Mouse (Mus musculus) fibroblast of lung, adult 2 months (primary cell): Measurements from ENCODE around the gene Nanos1.

Experiments
- DNase-seq: peaks from one replicate; pipeline ENCODE4 v3.0.0-alpha.2; 2011; ENCODE audit warnings: low read depth

Nanos1 gene

GRCm38 (mm10) chr19:60755438-60756191 lies at the start of gene Nanos1:
Gene Nanos1, plus strand, starts transcription at chr19:60755987.
- peak; percentile 46 for DNase-seq

GRCm38 (mm10) chr19:60709193-60709900 lies 46.4 kb upstream of the Nanos1 start:
- no peak for DNase-seq

DNA sequence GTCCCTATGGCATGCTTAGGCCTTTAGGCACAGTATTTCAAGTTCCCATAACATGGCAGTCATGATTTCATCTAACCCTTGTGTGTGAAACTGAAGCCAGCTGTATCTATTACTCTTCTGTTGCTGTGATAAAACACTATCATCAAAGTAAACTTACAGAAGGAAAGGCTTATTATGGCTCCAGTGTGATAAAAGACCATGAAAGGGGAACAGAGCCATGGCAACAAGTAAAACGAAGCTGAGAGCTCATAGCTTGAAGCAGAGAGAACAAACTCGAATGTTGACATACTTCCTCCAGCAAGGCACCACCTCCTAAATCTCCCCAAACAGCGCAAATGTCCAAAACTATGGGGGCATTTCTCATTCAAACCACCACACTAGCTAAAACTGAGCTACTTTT lies 45.6 kb upstream of the Nanos1 start:
- DNase-seq = no peak

DNA sequence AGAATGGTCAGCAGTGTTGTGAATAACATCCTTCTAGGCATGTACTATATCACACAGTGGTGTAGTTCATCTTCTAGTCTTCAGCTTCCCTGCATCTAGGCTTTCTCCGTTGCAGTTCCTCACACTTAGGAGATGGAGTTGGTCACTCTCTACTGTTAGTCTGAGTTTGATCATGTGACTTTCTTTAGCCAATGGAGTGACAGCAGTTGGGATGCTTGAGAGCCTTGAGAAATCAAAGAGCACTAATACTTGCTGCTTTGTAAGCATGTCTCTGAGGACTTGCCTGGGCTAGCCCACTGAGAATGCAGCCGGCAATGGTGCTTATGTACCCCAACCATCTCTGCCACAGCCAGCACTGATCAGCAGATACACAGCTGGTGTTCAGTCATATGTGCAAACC lies 43.2 kb upstream of the Nanos1 start:
- DNase-seq = no peak

GRCm38 (mm10) chr19:60716381-60716780 lies 39.4 kb upstream of the Nanos1 start:
- no peak for DNase-seq

DNA sequence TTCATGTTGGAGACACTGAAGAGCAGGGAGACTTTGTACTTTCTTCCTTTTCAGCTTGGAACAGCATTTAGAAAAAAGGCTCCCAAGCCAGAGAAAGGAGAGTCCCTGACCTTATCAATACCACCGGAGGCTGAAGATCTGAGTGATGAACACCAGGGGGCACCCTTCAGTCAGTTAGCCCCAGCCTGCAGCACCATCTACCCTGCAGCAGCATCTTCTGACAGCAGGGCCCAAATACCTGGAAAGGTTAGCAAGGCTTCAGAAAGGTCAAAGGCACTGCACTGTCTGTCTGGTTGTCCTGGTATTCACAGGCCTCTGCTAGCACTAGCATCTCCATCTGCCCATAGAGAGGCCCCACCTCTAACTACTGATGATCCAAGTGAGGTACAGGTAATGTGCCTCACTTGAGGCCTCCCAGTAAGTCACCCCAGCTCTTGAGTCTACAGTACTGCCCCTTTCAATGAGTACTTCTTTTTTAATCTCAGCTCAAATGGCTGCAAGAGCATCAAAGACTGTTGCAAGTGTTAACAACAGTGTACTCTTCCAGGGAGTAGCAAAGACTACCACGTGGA lies 25.4 kb upstream of the Nanos1 start:
- no peak for DNase-seq

DNA sequence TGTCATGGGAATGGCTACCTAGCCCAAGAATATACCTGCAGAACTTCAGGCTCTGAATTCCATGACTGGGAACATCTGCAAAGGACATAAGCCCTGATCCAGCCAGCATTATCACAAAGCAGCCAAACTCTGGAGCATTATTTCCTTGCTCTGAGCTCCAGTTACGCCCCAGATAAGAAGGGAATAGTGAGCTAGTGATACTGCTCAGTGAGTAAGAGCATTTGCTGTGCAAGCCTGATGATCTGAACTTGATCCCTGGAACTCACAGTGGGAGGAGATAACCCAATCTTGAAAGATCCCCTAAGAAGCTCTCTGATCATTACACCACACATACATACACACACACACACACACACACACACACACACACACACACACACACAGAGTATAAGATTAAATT lies 24.5 kb upstream of the Nanos1 start:
- DNase-seq = no peak

DNA sequence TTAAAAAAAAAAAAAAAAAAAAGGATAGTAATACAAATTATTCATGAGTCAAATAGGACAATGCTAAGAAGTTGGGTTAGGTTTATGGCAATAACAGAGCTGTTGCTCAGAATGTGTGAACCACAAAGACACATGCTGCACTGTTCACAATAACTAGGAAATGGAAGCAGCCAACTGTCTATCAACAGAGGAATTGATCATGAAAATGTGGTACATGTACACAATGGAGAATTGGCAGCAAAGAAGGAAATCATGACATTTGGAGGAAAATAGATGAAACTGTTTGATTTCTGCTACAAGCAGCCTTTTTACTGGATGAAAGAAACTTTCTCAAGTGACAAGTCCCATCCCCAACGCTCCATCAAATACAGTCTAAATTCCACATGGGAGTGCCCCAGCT lies 23.8 kb upstream of the Nanos1 start:
- no peak for DNase-seq

- DNase-seq = no peak
These were observed 15.2 kb upstream of the Nanos1 start for GRCm38 (mm10) chr19:60740560-60740959.

- no peak for DNase-seq
These were observed 11.8 kb upstream of the Nanos1 start for GRCm38 (mm10) chr19:60743767-60744547.

GRCm38 (mm10) chr19:60747801-60748200 lies 8.0 kb upstream of the Nanos1 start:
- no peak for DNase-seq

DNA sequence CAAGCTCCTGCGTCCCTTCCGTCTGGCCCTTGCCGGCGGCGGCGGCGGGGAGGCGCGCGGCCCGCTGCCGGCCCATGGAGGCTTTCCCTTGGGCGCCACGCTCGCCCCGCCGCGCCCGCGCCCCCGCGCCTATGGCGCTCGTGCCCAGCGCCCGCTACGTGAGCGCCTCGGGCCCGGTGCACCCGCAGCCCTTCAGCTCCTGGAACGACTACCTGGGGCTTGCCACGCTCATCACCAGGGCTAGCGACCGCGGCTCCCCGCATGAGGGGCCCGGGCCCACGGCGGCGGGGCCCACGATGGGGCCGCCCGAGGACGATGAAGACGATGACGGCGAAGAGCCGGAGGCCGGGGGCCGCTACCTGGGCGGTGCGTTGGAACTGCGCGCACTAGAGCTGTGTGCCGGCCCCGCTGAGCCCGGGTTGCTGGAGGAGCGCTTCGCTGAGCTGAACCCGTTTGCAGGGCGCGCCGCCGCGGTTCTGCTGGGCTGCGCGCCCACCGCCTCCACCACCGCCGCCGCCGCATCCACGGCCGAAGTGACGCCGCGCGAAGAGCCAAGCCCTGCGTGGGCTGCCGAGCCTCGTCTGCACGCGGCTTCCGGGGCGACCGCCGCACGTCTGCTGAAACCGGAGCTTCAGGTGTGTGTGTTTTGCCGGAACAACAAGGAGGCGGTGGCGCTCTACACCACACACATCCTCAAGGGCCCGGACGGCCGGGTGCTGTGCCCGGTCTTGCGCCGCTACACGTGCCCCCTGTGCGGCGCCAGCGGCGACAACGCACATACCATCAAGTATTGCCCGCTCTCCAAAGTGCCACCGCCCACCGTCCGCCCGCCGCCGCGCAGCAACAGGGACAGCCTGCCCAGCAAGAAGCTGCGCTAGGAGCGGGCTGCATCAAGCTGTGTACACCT lies 658 bp downstream of the Nanos1 start:
- no peak for DNase-seq

GRCm38 (mm10) chr19:60757099-60757785 lies 1.5 kb downstream of the Nanos1 start:
- no peak for DNase-seq

DNA sequence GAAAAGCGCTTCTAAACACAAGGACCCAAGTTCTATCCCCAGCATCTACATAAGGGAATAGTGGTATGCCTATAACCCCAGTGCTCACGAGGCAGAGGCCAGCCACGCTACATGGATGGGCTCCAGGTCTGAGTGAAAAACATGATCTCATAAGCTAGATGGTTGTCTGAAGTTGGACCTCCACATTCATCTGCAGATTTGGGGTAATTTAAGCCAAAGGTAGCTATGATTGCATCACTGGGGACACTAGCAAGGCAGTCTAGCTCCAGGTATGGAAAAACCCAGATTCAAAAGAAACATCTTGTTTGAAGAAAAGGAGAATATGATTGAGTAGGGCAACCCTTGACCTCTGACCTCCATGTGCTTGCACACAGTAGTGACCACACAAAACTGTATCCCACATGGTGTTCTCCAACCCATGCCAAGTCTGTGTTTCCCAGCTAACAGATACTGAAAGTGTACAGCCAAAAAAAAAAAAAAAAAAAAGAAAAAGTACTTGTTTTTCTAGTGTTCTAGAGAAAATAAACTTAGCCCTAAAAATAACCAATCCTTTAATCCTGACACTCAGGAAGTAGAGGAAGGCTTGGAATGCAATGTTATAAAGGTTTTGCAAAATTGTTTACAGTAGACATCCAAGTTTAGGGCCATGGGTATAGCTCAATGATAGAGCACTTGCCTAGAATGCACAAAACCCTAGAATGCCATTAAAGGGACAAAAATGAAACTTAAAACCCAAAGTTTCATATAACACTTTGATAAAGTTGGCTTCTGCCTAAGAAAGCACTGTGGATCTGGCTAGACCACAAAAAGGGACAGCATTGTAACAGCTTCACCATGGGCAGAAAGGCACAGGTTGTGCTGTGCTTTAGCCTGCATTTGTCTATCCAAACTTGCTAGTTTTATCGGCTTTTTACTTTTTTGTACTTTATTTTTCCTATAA lies 3.4 kb downstream of the Nanos1 start:
- DNase-seq = no peak

DNA sequence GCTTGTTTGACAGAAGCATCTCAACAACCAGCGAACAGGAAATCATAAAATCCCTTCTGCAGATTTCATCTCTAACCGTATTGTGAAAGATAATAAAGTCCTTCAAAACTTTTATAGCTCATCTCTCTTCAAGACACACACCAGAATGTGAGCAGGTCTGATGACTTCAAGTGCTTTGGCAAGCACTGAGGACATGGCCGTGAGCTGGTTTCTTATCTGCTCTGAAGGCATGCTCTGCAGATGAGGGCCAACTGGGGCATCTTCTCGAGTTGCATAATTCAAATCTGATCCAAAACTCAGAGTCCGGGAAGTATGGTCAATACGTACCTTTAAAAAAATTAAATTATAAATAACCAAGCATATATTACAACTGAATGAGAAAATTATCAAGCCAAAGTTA lies 17.6 kb downstream of the Nanos1 start:
- no peak for DNase-seq

- no peak for DNase-seq
These were observed 26.2 kb downstream of the Nanos1 start for GRCm38 (mm10) chr19:60782034-60782433.

DNA sequence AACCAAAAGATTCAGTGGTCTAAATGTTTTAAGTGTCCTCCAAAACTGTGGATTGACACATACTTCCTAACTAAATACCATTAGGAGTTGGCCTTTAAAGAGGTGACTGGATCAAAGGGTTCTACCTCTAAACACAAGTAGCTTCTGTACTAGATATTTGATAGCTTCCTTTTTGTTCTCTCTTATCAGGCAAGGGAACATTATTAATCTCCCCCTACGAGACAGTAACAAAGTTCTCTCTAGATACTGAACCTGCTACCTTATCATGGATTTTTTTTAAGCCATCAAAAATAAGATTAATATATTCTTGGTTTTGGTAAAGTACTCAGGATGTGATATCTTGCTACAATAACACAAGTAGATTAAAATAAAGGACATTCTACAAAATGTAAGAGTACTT lies 28.9 kb downstream of the Nanos1 start:
- DNase-seq = no peak

DNA sequence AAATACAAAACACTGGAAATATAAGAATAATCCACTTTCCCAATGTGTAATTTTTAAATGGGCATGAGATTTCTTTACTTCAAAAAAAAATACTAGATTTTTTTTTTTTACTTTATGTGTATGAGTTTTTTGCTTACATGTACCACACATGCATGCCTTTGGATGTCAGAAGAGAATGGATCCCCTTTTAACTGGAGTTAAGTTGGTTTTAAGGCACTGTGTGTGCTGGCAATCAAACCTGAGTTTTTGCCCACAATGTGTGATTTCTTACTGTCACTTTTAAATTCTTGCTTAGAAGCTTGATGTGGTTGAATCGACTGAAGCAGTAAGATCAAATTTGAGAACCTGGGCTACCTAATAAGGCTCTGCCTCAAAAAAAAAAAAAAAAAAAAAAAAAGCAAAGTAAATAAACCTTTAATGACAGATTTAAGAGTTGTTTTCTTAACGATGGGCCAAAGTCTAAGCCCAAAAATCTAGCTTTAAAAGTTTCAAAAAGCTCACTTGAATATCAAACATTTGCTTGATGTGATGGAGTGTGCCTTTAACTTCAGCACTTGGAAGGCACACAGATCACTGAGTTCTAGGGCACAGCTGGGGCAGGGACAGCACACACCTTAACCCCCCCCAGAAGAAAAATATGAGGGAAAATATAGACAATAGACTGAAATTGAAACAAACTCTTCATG lies 31.8 kb downstream of the Nanos1 start:
- no peak for DNase-seq
